Mouse (Mus musculus): ENCODE results near the gene Psme2. TPM values are rescaled to one million over a fixed set of nuclear protein-coding genes. Genes with fewer than 3 reads are reported as not detected.

The Psme2 gene
- total RNA-seq, 2 experiments from 2014 or later, result 370 to 374 TPM

GRCm38 (mm10) chr14:55570588-55570987 is 20.3 kb downstream of the Psme2 start:
- peak; percentile 50; the same call in 1 of the 2 replicates for ATAC-seq (replicated peaks; ENCODE audit: poor library complexity)

- ATAC-seq (replicated peaks; ENCODE audit: poor library complexity), result no peak
Measured at GRCm38 (mm10) chr14:55567496-55567895, 23.4 kb downstream of the Psme2 start.

- ATAC-seq (replicated peaks; ENCODE audit: poor library complexity), result no peak
Measured at GRCm38 (mm10) chr14:55565748-55566147, 25.2 kb downstream of the Psme2 start.

- ATAC-seq (replicated peaks; ENCODE audit: poor library complexity), result no peak
Measured at GRCm38 (mm10) chr14:55563249-55563648, 27.7 kb downstream of the Psme2 start.

- ATAC-seq (replicated peaks; ENCODE audit: poor library complexity), result no peak
Measured at GRCm38 (mm10) chr14:55561860-55562259, 29.1 kb downstream of the Psme2 start.

- peak; percentile 74 for ATAC-seq (replicated peaks; ENCODE audit: poor library complexity)
Measured at GRCm38 (mm10) chr14:55560202-55561073, 30.5 kb downstream of the Psme2 start, which contains the start of gene A730061H03Rik. Gene A730061H03Rik, minus strand, starts transcription at chr14:55560406.

GRCm38 (mm10) chr14:55559799-55560201 is 31.1 kb downstream of the Psme2 start, which contains the start of gene Dcaf11:
Gene Dcaf11, plus strand, starts transcription at chr14:55560006.
- peak; percentile 46 for ATAC-seq (replicated peaks; ENCODE audit: poor library complexity)

- ATAC-seq (replicated peaks; ENCODE audit: poor library complexity), result no peak
Measured at GRCm38 (mm10) chr14:55558740-55559448, 32.0 kb downstream of the Psme2 start.

- no peak for ATAC-seq (replicated peaks; ENCODE audit: poor library complexity)
Measured at GRCm38 (mm10) chr14:55557587-55557986, 33.3 kb downstream of the Psme2 start.

- peak; percentile 39 for ATAC-seq (replicated peaks; ENCODE audit: poor library complexity)
Measured at GRCm38 (mm10) chr14:55557003-55557402, 33.9 kb downstream of the Psme2 start.

GRCm38 (mm10) chr14:55555788-55556187 is 35.1 kb downstream of the Psme2 start:
- no peak for ATAC-seq (replicated peaks; ENCODE audit: poor library complexity)

GRCm38 (mm10) chr14:55554635-55555034 is 36.3 kb downstream of the Psme2 start:
- no peak for ATAC-seq (replicated peaks; ENCODE audit: poor library complexity)

- ATAC-seq (replicated peaks; ENCODE audit: poor library complexity), result no peak
Measured at GRCm38 (mm10) chr14:55551794-55552193, 39.1 kb downstream of the Psme2 start.

- no peak for ATAC-seq (replicated peaks; ENCODE audit: poor library complexity)
Measured at GRCm38 (mm10) chr14:55551347-55551746, 39.6 kb downstream of the Psme2 start.

GRCm38 (mm10) chr14:55550191-55550590 is 40.7 kb downstream of the Psme2 start:
- ATAC-seq (replicated peaks; ENCODE audit: poor library complexity), result no peak

GRCm38 (mm10) chr14:55544334-55544733 is 46.6 kb downstream of the Psme2 start:
- no peak for ATAC-seq (replicated peaks; ENCODE audit: poor library complexity)

GRCm38 (mm10) chr14:55542268-55542667 is 48.6 kb downstream of the Psme2 start:
- ATAC-seq (replicated peaks; ENCODE audit: poor library complexity), result peak; percentile 49

GRCm38 (mm10) chr14:55540787-55541321 is 50.1 kb downstream of the Psme2 start:
- ATAC-seq (replicated peaks; ENCODE audit: poor library complexity), result peak; percentile 29

- peak; percentile 86 for ATAC-seq (replicated peaks; ENCODE audit: poor library complexity)
Measured at GRCm38 (mm10) chr14:55540067-55540786, 50.7 kb downstream of the Psme2 start, which contains the start of gene Pck2. Gene Pck2, plus strand, starts transcription at chr14:55540266.
